Mouse (Mus musculus) embryo, embryonic 10.5 days (tissue): ENCODE data around the gene Srp68.
"Not testable (repeated sequence)": the region's sequence is repeated elsewhere in the genome, so short reads cannot be mapped to it uniquely, and the experiment has no call there.

Source experiments
- DNase-seq: peaks from one replicate; pipeline ENCODE4 v3.0.0-alpha.2; 2015; ENCODE audit warnings: low spot score

The Srp68 gene

GRCm38 (mm10) chr11:116282912-116283521 lies 9.0 kb upstream of the Srp68 start:
- peak; percentile 6 for DNase-seq

DNA sequence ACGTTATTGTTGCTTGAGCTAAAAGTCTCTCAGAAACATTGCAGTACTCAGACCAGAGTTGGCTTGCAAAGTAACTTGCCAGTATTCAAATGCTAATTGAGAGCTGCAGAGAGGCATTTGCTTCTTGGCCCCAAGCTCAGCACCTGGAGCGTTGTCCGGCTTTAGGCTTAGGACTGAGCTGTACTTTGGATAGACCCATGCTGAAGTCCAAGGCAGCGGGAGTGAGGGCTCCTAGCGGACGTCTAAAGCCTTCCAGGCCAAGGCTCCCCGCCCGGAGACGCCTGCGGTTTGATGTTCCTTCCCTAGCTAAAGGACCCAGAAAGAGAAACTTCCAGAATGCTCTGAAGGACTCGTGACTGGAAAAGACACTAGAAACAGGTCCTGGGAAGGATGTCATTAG lies 8.1 kb upstream of the Srp68 start:
- DNase-seq = peak; percentile 54

DNA sequence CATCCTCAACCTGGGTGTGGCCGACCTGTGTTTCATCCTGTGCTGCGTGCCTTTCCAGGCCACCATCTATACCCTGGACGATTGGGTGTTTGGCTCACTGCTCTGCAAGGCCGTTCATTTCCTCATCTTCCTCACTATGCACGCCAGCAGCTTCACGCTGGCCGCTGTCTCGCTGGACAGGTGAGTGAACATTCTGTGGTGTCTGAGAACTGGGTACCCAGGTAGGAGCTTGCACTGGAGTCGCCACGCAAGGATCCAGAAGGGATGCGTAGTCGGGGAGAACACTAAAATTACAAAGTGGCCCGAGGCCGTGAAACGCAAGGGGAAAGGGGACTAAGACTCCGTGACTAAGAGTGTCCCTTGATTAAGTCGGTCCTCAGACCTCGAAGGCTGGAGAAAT lies 7.7 kb upstream of the Srp68 start:
- no peak for DNase-seq

- DNase-seq = peak; percentile 40
These were observed 7.0 kb upstream of the Srp68 start, which contains the start of gene Galr2 for GRCm38 (mm10) chr11:116280751-116281663. Gene Galr2, plus strand, starts transcription at chr11:116280939.

GRCm38 (mm10) chr11:116277184-116277583 lies 3.2 kb upstream of the Srp68 start:
- DNase-seq = not testable (repeated sequence)

- DNase-seq = peak; percentile 10
These were observed 460 bp downstream of the Srp68 start for GRCm38 (mm10) chr11:116273469-116274044.

GRCm38 (mm10) chr11:116272589-116273468 lies 1.2 kb downstream of the Srp68 start:
- DNase-seq = no peak

GRCm38 (mm10) chr11:116269560-116269959 lies 4.5 kb downstream of the Srp68 start:
- no peak for DNase-seq

DNA sequence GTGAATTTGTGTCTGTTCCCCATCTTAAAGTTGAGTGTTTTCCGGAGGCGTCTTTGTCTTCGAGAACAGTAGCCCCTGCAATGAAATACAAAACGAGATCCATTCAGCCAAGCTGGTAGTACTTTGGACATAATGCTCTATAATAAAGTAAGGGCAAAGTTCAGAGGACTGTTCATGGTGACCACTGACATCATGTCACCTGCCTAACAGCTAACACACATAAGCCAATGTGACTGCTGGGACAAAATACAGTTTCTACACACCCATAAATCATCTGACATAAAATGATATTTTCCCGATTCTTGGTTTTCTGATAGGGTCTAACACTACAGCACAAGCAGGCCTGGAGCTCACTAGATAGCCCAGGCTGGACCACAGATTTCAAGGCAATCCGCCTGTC lies 5.7 kb downstream of the Srp68 start:
- DNase-seq = no peak

DNA sequence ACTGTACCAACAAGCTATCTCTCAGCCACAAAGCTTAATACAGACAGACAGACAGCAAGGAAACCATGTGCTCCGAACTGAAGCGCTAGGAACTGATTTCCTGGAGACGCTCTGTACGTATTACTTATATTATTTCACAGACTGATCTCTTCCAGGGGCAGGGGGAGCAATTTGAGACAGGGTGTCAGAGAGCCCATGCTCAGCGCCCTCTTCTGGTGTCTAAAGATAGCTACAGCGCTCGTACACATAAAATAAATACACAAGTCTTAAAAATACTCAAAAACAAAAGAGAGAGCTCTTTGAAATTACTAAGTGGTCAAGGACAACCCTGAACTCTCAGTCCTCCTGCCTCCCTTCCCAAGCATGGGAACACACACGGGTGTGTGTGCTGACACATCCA lies 6.4 kb downstream of the Srp68 start:
- peak; percentile 33 for DNase-seq

DNA sequence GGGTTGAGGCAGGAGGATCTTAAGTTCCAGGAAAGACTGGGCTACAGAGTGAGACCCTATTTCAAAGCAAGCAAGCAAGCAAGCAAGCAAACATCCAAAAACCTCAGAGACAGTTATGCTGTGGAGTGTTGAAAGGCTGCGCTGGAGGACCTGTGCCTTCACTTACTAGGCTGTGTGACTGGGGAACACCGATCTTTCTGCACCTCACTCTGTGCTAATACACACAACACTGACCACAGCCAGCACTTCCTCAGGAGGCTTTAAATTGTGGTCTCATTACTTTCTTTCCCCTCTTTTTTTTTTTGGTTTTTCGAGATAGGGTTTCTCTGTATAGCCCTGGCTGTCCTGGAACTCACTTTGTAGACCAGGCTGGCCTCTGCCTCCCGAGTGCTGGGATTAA lies 8.2 kb downstream of the Srp68 start:
- no peak for DNase-seq

GRCm38 (mm10) chr11:116265352-116265751 lies 8.7 kb downstream of the Srp68 start:
- no peak for DNase-seq

DNA sequence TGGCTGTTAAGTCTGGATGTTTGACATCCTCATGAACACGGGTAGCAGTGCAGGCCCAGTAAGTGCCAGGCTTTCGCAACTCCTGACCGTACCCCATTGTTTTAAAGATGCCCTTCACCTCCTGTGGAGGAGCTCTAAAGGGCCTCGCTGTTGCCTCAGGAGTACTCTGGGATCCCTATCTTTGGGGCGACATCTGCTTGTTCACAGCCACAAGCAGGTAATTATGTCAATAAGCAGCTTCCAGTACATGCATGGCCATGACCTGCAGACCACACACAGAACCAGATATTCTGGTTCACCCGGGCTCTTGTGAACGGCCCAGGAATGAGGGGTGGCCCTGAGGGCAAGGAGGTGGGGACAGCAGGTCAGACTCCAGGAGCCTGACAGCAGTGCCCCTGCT lies 13.8 kb downstream of the Srp68 start:
- no peak for DNase-seq

- no peak for DNase-seq
These were observed 14.6 kb downstream of the Srp68 start for GRCm38 (mm10) chr11:116259461-116259860.

DNA sequence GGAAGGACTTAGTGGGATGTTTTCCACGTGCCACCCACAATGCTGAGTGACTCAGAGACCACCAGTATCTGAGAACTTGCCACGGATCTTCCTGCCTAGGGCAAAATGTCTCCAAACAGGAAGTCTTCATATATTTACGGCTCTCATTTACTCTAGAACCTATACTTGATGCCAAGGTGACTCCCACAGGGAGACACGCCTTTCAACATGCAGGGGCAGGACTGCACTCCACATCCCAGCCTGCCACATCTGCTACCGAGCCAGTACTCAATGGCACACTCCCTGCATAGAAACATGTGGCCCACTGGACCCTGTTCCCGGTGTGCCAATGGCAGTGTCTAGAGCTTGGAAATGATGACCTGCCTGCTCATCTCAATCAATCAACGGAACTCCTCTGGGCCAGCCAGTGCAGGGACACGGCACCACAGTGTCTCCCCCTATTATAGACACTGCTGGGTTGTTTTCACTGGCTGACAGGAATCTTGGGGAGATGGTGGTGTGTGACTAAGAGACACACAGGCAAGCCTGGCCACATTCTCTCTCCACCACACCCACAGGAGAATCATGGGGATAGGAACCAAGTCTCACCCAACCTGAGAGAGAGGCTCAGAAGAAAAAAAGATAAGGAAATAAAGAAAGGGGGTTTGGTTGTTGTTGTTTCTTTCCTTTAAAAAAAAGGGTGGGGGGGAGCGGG lies 17.9 kb downstream of the Srp68 start:
- DNase-seq = no peak

DNA sequence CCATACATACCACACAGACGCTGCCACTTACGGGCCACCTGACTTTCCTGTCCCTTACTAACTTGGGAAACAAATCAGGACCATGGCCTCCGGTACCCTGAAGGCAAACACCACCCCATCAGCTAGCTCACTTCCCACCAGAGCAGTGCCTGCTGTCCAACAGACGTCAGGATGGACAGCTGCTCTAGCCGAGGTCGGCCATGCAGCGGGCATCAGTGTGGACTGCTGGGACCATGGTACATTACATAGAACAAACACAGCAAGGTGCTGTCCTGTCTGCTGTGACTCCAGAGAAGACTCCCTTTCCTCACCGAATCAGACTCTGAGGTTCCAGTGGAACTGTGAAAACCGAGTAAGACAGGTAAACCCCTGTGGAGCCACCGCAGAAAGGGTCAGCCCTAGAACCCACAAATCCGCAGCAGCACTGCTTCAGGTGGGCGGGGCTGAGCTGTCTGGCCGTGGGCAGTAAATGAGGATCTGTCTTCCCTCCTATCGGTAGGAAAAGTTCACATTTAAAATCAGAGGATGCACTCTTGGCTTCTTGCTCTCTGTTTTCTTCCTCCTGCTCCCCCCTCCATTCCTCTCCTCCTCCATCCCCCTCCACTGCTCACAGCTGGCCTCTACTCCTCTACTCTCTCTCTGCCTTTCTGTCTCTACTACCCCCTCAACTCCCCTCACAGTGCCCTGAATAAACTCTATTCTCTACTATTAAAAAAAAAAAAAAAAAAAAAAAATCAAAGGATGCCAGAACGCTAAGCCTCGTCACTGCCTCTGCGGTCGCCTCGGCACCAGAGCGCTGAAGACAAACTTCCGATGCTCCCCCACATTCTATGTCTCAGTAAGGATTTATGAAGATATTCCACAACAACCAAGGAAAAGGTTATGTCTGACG lies 18.7 kb downstream of the Srp68 start:
- no peak for DNase-seq

GRCm38 (mm10) chr11:116254627-116255026 lies 19.4 kb downstream of the Srp68 start:
- DNase-seq = no peak

DNA sequence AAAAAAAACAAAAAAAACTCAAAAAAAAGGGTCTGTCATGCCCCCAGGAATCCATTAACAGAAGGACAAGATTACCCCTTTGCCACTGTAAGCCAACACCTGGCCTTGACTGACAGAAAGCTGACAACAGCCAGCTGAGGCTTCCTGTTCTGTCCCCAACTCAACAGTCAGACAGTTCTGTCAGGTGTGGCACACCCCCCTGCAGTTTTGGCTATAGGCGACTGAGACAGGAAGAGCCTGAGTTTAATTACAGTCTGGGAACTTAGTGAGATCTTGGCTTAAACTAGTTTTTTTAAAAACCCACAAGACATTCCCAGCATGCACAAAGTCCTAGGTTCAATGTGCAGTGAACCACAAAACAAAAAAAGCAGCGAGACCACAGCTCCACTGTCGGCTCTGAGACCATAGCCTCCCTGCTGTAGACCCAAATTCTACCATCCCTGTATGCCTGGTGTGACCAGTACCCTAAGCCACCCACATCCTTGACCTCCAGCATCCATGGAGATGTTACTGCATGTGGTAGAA lies 20.9 kb downstream of the Srp68 start:
- no peak for DNase-seq

DNA sequence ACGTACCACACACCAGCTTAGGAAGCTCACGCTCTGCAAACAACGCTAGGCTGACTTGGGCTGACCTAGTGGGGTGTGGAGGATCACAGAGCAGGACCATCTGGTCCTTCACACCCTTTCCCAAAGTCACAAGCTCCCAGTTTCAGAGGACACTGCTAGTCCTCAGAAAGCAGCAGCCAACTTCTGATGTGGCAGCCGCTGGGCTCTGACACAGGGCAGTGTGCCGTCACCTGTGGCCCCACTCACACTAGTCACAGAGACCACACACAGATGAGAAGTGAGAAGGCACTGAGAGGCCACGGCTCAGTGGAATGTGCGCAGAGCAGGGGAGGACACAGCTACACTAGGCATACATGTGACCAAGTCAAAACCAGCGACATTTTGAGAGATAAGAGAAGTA lies 23.1 kb downstream of the Srp68 start:
- DNase-seq = no peak
